Mouse (Mus musculus): Measurements from ENCODE around the gene Tesc. TPM values are rescaled to one million over a fixed set of nuclear protein-coding genes. Genes with fewer than 3 reads are reported as not detected.

Tesc gene
- total RNA-seq, 2 experiments from 2014 or later: 54.4 to 61.5 TPM

DNA sequence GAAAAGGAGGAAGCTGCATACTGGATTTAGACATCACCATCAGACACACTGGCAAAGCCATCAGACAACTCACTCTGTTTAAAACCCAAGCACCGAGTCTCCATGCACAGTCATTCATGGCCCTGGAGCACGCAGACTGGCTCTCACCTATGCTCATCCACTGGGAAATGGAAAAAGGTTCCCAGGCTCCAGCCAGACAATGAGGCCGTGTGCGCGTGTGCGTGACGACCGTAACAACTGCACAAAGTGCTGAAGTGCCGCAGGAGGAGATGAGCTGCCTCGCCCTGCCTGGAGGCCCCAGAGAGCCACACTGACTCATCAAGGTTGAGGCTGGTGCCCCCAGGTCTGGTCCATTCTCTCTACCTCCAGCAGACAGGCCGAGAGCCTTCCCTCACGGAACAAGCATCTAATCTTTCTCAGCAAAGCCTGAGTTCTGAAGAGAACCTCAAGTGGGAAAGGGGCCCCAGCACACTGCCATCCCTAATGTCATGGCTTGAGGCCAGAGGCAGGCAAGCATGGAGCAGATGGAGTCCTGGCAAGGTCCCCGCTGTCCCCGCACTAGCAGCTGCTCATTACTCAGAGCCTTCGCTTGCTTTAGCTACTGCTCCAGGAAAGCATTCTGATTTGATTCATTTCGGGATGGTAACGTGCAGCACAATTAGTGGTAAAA, 80.7 kb downstream of the Tesc start:
- DNase-seq: no peak

DNA sequence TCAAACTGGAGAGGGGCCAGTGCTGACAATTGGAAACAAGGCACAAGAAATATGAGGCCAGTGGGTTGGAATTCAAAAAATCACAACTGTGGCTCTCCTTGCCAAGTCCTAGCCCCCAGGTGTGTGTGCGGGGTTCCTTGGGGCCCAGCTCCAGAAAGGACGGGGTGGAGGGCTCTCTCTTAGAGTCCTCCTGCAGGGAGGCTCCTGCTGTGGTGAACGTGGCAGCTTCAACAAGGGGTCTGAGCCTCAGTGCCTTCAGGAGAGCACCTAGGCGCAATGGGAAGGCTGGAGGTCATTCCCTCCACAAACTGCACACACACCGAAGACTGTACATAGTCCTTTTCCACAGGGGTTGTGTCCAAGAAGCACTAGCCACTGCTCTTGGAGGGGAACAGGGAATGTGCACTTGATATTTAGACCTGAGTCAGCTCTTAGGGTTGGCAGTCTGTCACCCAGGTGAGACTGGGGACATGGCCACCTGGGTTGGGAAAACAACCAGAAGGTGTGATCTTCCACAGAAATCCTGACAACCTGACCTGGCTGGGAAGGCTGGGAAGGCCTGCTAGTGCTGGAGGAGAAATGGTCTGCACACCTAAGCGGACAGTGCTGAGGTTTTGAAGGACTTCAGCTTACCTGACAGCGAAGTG, 81.4 kb downstream of the Tesc start:
- DNase-seq: no peak

Other genes starting within 250 kb of the Tesc start
- 1 to 10 TPM; 1.0 to 4.2 TPM for gene Nos1, start 246.7 kb upstream of the Tesc start, total RNA-seq (2021)
- 100 to 1,000 TPM; 114 to 115 TPM for gene Fbxo21, start 51.0 kb upstream of the Tesc start, total RNA-seq (2021)
- 10 to 100 TPM; 51.8 to 53.4 TPM for gene Fbxw8, start 127.7 kb downstream of the Tesc start, total RNA-seq (2021)
- gene Hrk, start 136.9 kb downstream of the Tesc start, total RNA-seq (2021): under 1 TPM; 0.33 to 0.91 TPM
- 1 to 10 TPM; 4.0 to 5.5 TPM for gene Rnft2, start 217.4 kb downstream of the Tesc start, total RNA-seq (2021)
- gene 2410131K14Rik, start 217.5 kb downstream of the Tesc start, total RNA-seq (2021): 1 to 10 TPM; 7.7 to 8.6 TPM